Mouse (Mus musculus) CH12.LX (cell line): ENCODE measurements at regions not wholly inside any gene's neighbourhood (a gene's known extent, or its start where the extent isn't known, plus 50 kb on each side); places are given as distances from the start of the nearest gene placed in this dataset.

Source experiments
- CTCF ChIP-seq, 2 experiments: IDR thresholded peaks in 1 of 2; conservative IDR thresholded peaks in 1 of 2; 2 replicates each; pipeline ENCODE4 v1.5.1; 2011 to 2012; ENCODE audit warnings: low read depth in 2 of 2, low read length in 2 of 2, improper control_type of control experiment in 1 of 2, inconsistent platforms in 1 of 2, mild to moderate bottlenecking in 1 of 2, moderate library complexity in 1 of 2
- JUND ChIP-seq: conservative IDR thresholded peaks from 2 replicates; pipeline ENCODE4 v1.6.1; 2011; ENCODE audit warnings: low read depth, low read length, improper control_type of control experiment
- MAFK ChIP-seq: IDR thresholded peaks from 2 replicates; pipeline ENCODE4 v1.6.1; 2011; ENCODE audit warnings: low read length, improper control_type of control experiment; ENCODE audit not compliant: insufficient replicate concordance
- MEF2A ChIP-seq: IDR thresholded peaks from 2 replicates; pipeline ENCODE4 v1.6.1; 2014; ENCODE audit warnings: low read depth, mild to moderate bottlenecking, inconsistent platforms, low read length, improper control_type of control experiment, borderline replicate concordance
- POLR2A ChIP-seq: IDR thresholded peaks from 2 replicates; pipeline ENCODE4 v1.6.1; 2011; ENCODE audit warnings: low read depth, mild to moderate bottlenecking, improper control_type of control experiment, low read length
- ZMIZ1 ChIP-seq: IDR thresholded peaks from 2 replicates; pipeline ENCODE4 v1.6.1; 2012; ENCODE audit warnings: low read depth, mild to moderate bottlenecking, inconsistent platforms, low read length, improper control_type of control experiment

- TF ChIP-seq MEF2A (no peak), JUND (no peak), MAFK (no peak), CTCF (conservative IDR thresholded peaks at IDR 0.05 in 1 of 2, IDR thresholded peaks at IDR 0.05 in 1 of 2; ENCODE audit: low read depth in 2 of 2, low read length in 2 of 2) (no peak), POLR2A (no peak), ZMIZ1 (no peak)
Measured at GRCm38 (mm10) chr10:19277103-19277827, 79.1 kb upstream of the Olig3 start.
